Comparison of ENCODE assay signal across 8 mouse cellular contexts in the genomic region with DNA sequence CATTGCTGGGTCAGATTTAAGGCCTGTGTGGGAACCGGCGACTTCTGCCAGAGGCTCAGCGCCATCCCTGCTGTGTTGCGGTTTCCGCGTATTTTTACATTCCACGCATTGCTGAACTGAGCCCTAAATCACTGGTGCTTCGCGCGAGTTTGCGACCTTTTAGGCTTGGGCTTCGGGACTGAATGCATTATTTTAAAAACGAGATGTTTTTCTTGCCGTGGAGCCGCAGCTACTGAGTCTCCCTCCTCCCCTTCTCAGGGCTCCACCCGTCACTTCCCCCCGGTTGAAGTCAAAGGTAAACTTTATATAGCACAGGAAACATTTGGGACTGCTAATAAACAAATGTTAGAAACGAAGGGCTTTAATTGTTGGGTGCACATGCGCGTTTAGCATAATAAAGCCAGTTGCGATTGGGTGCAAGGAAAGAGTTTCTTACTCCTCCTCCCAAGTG.
DNase-seq lines count a peak whose midpoint lies in the region; ATAC-seq lines count a peak whose summit lies in the region.

No protein-coding gene starts in this region.

- peak; percentile 17 to 18 for DNase-seq in adrenal gland, postnatal 36 days
- no peak for DNase-seq in adrenal gland, postnatal 4 days (ENCODE audit: low spot score in 2 of 2)
- peak; percentile 67 for DNase-seq in R1 (ENCODE audit: low read depth, low spot score)
- no peak for DNase-seq in urinary bladder, postnatal 10 days (ENCODE audit: low spot score)
- no peak for DNase-seq in left cerebral cortex, postnatal 14 days (ENCODE audit: low spot score in 2 of 2)
- DNase-seq in thymus, adult 18-20 months: no peak

- ATAC-seq in intestine, embryonic 15.5 days: 0 out of 2 replicates have a peak, but pooled peaks have one; percentile 15
- ATAC-seq in lung, embryonic 15.5 days (ENCODE audit: borderline replicate concordance, extremely low read depth, low FRiP score, low TSS enrichment): no peak

- H3K9ac ChIP-seq in intestine, embryonic 15.5 days: no peak overlapping the region
- H3K9ac ChIP-seq in lung, embryonic 15.5 days: no peak overlapping the region

- peak overlapping the region; percentile 44 for H3K4me2 ChIP-seq in intestine, embryonic 15.5 days (replicated peaks)
- peak overlapping the region; percentile 38 for H3K4me2 ChIP-seq in lung, embryonic 15.5 days

- no peak overlapping the region for H3K27ac ChIP-seq in intestine, embryonic 15.5 days
- 0 out of 2 replicates have a peak overlapping the region, but pooled peaks have one; percentile 26 for H3K27ac ChIP-seq in lung, embryonic 15.5 days

- H3K4me1 ChIP-seq in intestine, embryonic 15.5 days (replicated peaks): 0 out of 2 replicates have a peak, but pooled peaks cover 2% of the 10 kb centered on the region
- H3K4me1 ChIP-seq in lung, embryonic 15.5 days: peaks cover 19% of the 10 kb centered on the region

- 26% methylated on average over 21 of the region's 21 CpGs for WGBS in intestine, embryonic 15.5 days
- WGBS in lung, embryonic 15.5 days: 19% methylated on average over 21 of the region's 21 CpGs

- no peaks in the 10 kb centered on the region for H3K27me3 ChIP-seq in intestine, embryonic 15.5 days (replicated peaks)
- peaks cover 19% of the 10 kb centered on the region; the same call in 1 of the 2 replicates for H3K27me3 ChIP-seq in lung, embryonic 15.5 days

- 0 out of 2 replicates have a peak overlapping the region, but pooled peaks have one; percentile 2 for H3K4me3 ChIP-seq in intestine, embryonic 15.5 days (replicated peaks)
- H3K4me3 ChIP-seq in lung, embryonic 15.5 days: no peak overlapping the region

- H3K36me3 ChIP-seq in intestine, embryonic 15.5 days: no peaks in the 10 kb centered on the region
- H3K36me3 ChIP-seq in lung, embryonic 15.5 days: no peaks in the 10 kb centered on the region

- no peaks in the 10 kb centered on the region for H3K9me3 ChIP-seq in intestine, embryonic 15.5 days
- H3K9me3 ChIP-seq in lung, embryonic 15.5 days: no peaks in the 10 kb centered on the region

- intact Hi-C loops in left cerebral cortex, postnatal 14 days (cut with DNase I): no loop called here

Comparison
In these comparisons a context has a peak if more than half of its experiments do, and no peak if none do; other contexts are left out.
1. DNase-seq: peak in adrenal gland, postnatal 36 days (2 of 2) and R1 (single experiment); none in adrenal gland, postnatal 4 days (0 of 2), urinary bladder, postnatal 10 days (single experiment), left cerebral cortex, postnatal 14 days (0 of 2) and thymus, adult 18-20 months (0 of 2).